Mouse (Mus musculus) spleen, adult 2 months (tissue): ENCODE results near the gene Ppfibp1.

Source experiments
- CTCF ChIP-seq: fragments of 200-500 bp; IDR thresholded peaks from 2 replicates; pipeline ENCODE4 v1.5.1; 2011; ENCODE audit warnings: mild to moderate bottlenecking, inconsistent platforms; ENCODE audit not compliant: insufficient read depth, insufficient read length, insufficient replicate concordance; ENCODE audit errors: extremely low read depth
- POLR2A ChIP-seq: fragments of 200-500 bp; IDR thresholded peaks from 2 replicates; pipeline ENCODE4 v1.6.1; 2011; ENCODE audit warnings: low read depth, low read length, inconsistent platforms

DNA sequence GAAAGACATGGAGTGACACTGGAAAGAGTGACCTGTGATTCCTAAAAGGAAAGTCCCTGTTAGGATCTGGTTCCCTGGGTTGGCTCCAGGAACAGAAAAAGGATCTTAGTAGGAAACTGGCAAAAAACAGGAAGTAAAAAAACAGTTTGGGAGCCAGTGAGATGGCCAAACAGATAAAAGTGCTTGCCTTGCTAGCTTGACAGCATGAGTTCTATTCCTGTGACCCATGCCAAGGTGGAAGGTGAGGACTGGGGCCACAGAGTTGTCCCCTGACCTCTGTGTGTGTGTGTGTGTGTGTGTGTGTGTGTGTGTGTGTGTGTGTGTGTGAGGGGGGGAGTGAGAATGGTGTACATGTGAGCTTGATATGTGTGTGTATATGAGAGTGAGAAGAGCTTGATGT is 135.3 kb downstream of the Ppfibp1 start:
- TF ChIP-seq CTCF (no peak), POLR2A (no peak)
